Mouse (Mus musculus) thymus, postnatal 14 days (tissue): ENCODE data around the gene Baz2b.
"Not testable (repeated sequence)": the region's sequence is repeated elsewhere in the genome, so short reads cannot be mapped to it uniquely, and the experiment has no call there.

ENCODE experiments used
- DNase-seq: peaks from one replicate; pipeline ENCODE4 v3.0.0; 2021

Gene Baz2b

DNA sequence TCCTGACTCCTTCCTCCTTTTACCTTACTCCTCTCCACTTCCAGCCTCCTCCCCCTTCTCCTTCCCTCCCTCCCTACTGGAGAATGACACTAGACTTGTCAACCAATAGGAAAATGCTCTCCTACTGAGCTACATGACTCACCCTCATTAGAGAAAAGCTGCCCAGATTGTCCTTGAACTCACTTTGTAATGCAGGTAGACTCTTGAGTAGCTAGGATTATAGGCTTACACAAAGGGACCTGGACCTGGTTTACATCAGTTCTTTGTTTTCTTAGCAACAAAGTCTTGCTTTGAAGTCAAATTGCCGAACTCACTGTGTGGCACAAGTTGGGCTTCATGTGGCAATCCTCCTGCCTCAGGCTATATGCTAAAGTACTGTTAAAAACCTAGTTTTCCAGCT lies 12.8 kb downstream of the Baz2b start:
- DNase-seq: no peak

DNA sequence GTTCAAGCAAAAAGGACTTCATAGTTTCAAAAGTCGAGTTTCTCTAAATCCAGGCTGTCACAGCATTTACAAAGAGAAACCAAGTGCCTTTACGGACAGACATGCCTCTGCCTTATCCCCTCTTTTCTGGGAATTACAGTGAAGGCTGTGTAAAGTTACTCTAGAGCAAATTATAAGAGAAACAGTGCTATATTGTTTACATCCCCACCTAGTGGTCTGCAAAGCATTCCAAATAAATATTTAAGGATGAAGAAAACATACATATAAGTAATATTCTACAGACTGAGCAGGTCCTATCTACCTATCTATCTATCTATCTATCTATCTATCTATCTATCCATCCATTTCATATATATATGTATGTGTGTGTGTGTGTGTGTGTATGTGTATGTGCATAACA lies 27.9 kb downstream of the Baz2b start:
- no peak for DNase-seq

- no peak for DNase-seq
Observed at GRCm38 (mm10) chr2:60177490-60177889, 32.1 kb downstream of the Baz2b start.

GRCm38 (mm10) chr2:60176087-60176486 lies 33.6 kb downstream of the Baz2b start:
- no peak for DNase-seq

DNA sequence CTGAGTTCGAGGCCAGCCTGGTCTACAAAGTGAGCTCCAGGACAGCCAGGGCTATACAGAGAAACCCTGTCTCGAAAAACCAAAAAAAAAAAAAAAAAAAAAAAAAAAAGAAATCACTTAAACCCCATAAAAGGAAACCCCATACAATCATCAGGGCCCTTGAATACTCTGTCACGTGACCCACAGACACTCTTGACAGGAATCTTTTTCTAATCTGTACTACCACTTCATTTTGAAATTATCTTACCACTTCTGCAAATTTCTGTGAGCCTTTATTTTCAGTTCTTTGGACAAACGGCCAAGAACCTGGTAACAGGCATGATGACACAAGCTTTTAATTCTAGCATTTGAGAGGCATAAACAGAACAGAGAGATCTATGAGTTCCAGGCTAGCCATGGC lies 34.6 kb downstream of the Baz2b start:
- no peak for DNase-seq

DNA sequence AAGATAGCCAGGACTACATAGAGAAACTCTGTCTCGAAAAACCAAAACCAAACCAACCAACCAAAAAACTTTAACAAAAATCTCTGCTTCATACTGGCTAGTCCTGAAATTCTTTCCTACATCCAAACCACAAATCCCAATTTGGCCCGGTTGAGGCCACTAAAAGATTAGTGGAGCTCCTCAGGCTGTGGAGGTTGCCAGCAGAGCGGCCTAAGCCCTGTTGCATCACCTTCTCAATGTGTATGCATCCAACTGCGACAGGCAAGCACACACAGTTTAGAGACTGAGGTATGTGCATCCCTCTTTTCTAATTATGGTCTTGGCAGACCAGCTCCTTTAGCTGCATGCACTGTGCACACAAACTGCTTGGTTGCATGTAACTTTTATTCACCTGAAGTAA lies 36.0 kb downstream of the Baz2b start:
- no peak for DNase-seq

GRCm38 (mm10) chr2:60173190-60173589 lies 36.4 kb downstream of the Baz2b start:
- DNase-seq: no peak

GRCm38 (mm10) chr2:60172531-60172914 lies 37.1 kb downstream of the Baz2b start:
- DNase-seq: no peak

DNA sequence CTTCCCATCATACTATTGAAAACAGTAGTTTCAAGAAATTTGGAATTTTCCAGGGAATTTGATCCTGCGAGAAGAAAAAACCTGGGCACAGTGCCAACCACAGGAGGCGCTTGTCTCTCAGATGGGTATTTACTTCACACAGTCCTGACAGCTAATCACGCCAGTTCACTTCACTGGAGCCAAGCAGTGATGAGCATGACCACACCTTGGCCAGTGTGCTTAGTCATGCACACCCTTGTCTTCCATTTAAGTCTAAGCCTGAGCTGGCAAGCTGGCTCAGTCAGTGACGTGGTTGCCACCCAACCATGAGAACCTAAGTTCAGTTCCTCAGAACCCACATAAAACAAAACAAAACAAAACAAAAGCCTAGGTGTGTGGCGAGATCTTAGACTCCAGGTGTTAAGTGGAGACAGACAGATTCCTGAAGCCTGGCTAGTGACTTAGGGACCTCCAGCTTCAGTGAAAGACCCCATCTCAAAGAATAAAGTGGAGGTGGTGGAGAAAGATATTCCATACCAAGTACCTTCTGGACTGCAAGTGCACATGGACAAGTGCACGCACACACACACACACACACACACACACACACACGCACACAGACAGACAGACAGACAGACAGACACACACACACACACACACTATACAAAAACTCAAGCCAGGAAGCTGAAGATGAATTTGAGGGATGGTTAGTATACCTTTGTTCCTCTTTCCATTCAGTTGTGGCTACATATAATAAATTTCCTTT lies 37.7 kb downstream of the Baz2b start:
- DNase-seq: peak; percentile 23

DNA sequence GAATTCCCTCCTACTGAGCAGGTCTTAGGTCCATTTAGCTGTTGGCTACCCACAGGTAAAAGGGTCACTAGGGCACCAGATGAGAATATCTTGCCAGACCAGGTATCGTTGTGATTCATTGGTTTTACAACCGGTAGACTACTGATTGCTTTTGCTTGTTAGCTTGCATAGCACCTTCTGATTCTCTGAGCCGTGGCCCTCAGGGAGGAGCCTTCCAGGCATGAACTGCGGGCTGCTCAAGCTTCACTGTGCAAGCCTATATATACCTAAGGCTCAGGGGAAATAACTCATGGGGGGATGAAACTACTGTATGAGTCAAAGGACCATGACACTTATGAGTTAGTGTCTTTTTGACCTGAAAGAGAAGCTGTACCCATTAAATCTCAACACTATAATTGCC lies 42.8 kb downstream of the Baz2b start:
- no peak for DNase-seq

- DNase-seq: no peak
Observed at GRCm38 (mm10) chr2:60165679-60166078, 44.0 kb downstream of the Baz2b start.

DNA sequence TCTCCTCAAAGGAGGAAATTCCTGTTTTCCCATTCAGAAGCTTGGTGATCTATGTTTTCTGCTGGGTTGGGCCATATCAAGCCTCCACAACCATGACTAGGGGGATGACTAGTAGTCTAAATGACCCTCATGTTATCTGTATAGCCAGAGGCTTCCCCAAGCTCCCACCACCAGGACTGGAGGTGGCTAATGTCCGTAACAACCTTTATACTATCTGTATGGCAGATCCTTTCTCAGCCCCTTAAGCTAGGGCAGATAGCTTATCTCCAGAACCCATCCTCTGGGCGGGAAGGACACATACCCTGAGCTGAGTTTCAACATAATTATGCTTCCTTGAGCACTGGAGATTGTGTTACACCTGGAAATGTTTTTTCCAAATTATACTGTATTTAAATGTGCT lies 45.9 kb downstream of the Baz2b start:
- DNase-seq: no peak

GRCm38 (mm10) chr2:60152481-60152880 lies 57.2 kb downstream of the Baz2b start:
- no peak for DNase-seq

DNA sequence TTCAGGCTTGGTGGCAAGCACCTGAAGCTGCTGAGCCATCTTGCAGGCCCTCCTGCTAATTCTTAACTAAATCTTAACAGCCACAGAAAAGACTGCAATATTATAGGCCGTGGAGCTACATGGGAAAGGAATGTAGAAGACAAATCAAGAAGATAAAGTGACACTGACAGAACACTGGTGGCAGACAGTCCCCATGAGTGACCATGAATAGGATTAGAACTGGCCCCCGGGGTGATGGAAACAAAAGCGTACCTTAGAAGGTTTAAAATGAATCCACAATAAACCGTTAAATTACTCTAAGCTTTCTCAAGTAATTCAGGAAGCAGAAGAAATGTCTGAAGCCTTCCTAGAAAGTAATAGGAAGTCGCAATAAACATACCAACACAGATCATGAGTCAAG lies 61.0 kb downstream of the Baz2b start:
- DNase-seq: no peak

DNA sequence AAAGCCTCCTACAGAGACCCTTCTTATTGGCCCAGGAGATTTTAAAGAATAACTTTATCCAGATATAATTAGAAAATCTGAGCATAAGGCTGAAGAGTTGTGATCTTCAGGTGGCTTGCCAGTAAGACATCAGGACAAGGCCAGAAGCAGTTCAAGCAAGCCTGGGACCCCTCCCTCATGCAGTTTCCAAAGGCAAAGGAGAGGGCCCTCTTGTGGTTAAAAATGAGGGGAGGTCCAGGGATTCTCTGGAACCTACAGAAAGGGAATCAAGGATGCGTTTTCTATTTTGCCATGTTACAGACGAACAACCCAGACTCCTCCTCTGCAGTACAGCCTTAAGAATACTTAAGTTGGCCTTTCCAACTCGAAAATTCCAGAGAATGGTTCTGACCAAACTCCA lies 62.2 kb downstream of the Baz2b start:
- no peak for DNase-seq

DNA sequence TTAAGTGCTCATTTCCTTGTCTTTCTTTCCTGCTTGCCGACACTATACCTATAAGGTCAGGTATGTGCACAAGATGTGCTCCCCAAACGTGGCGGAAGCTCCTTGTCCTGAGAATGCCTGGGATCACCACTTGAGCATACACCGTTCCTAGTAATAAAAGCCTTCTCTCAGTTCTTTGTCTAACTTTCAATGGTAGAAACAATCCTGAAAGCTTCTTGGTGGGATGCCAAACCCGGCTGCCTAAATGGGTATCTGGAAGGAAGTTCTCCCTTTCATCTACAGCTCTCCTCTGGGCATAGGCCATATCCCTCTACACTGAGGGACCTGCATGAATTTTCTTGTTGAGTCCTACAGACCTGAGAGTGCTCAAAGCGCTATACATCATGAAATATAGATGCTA lies 63.9 kb downstream of the Baz2b start:
- no peak for DNase-seq

- DNase-seq: no peak
Observed at GRCm38 (mm10) chr2:60143383-60143782, 66.3 kb downstream of the Baz2b start.

DNA sequence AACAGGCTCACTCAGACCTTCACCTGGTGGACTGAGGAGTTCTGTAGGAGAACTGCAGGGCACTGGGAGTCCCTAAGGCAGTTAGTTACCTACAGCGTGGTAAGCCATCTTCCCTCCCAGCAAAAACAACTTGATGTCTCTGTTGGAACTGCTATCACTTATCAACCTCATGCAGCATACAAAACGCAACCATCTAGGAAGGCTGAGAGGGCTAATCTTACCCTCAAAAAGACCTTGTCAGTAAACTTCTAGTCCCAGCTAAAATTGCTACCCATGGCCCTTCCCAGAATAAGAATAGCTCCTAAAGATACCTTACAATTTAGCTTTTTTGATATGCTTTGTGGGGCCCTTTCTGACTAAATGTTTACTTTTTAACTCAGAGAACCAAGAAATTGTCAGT lies 67.4 kb downstream of the Baz2b start:
- no peak for DNase-seq

DNA sequence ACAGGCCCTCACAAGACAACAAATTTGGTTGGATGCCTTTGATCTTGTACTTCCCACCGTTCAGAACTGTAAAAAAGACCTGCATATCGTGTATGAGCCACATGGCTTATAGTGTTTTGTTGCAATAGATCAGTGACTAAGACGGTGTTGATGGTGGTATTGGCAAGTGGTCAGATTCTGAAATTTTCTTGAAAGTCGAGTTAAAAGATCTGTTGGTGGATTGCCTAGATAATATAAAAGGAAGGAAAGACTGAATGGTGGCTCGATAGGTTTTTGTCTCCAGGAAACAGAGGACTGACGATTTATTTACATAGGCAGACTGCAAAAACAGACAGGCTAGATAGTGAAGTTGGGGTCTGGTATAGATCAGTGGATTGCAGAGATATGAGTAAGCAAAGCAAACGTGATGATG lies 70.9 kb downstream of the Baz2b start:
- no peak for DNase-seq

DNA sequence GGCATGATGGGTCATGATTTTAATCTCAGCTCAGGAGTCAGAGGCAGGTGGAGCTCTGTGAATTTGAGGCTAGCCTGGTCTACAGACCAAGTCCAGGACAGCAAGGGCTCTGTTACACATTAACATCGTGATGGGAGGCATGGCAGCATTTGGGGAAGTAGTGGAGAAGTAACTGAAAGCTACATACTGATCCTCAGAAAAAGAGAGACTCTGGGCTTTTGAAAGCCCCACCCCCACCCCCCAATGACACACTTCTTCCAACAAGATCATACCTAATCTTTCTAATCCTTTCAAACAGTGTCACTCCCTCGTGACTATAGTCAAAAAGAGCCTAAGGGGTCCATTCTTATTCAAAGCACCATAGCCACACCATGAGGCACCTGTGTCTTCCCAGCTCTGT lies 73.8 kb downstream of the Baz2b start:
- no peak for DNase-seq

GRCm38 (mm10) chr2:60134958-60135357 lies 74.7 kb downstream of the Baz2b start:
- DNase-seq: not testable (repeated sequence)

DNA sequence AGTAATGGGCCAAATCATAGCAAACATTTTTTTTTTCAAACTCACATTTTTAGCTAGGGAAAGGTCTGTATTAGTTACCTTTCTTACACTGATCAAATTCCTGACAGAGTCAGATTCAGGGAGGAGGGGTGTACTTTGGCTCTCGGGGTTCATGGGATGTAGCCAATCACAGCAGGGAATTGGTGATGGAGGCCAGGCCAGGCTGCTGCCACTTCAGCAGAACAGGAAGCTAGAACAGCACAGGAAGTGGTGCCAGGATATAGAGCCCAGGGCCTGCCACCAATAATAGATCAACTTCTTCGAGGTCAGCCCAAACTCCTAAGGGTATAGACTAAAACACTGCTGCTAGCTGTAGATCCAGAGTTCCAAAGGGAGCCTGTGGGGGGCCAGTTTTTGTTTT lies 76.6 kb downstream of the Baz2b start:
- DNase-seq: no peak

DNA sequence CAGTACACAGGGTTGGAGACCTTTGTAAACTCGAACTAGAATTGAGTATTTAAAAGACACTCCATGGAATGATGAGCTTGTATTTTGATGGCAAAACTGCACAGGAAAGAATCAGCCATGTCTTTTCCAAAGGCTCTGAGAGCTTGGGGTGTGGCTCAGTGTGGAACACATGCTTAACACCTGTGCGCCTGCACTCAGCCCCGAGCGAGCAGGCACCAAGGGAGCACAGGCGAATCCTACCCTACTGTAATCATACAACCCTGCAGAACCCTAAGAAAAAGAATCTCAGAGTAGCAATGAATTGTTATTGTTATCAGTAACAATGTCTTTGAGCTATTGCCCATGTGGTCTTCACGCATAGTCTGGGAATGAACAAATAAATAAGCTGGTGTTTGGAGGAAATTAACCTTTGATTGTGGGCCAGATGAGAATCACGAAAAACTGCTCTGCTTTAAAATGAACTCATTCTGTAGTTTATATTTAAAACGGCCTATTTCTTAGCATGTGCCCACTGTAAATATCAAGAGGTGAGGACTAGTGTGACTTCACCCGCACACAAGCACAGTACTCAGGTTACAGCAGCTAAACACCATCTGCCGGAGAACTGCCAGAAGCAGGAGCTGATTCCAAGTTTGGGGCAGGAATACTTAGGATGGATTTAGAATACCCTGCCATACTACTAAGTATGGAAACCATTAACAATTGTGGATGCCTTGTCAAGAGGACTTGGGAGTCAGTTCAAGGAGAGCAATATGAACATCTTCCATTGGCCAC lies 77.2 kb downstream of the Baz2b start:
- DNase-seq: no peak

DNA sequence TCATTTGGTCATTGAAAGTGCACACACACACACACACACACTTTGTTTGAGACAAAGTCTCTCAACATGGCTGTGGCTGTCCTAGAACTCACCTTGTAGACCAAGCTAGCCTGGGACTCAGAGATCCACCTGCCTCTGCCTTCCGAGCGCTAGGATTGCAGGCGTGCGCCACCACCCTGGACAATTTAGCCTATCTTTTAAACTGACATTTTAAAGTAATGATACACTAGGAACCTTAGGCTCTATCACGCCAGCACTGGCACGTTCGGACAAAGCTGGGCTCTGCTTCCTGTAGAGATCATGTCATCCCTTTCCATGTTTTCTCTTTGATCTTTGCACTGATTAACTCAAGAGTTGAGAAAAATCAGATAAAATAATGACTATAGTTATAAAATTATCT lies 81.0 kb downstream of the Baz2b start:
- no peak for DNase-seq

GRCm38 (mm10) chr2:60126831-60127230 lies 82.8 kb downstream of the Baz2b start:
- peak; percentile 16 for DNase-seq
